Mouse (Mus musculus): ENCODE measurements around the gene Magi1. TPM values are rescaled to one million over a fixed set of nuclear protein-coding genes. Genes with fewer than 3 reads are reported as not detected.

Magi1 gene
- total and polyA plus RNA-seq, 3 experiments, result not detected

DNA sequence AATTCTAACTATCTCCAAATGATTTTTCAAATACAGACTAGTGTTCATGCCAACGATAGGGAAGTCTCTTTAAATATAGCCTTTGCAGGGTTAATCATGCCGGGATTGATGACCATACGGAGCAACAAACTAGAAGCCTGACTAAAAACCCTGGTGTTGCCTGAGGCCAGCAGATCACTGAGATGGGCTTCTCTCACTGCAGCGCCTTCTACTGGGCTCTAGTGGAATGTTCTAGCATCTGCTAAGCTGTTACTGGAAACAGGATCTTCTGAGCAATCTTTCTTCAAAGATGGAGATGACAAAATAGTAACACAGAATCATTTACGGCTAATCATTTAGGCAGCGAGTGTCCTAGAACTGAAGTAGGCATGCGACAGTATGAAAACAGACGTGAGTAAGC lies 554.0 kb downstream of the Magi1 start:
- Histone ChIP-seq H3K79me2 (ENCODE audit: control insufficient read depth, insufficient read depth, low read length, poor library complexity) (no peaks in the 10 kb centered on the region), H3K4me1 (ENCODE audit: control insufficient read depth in 1 of 2, insufficient read depth in 2 of 2, low read length in 2 of 2) (no peaks in the 10 kb centered on the region), H3K27ac (ENCODE audit: control insufficient read depth, low read depth, low read length) (no peak overlapping the region), H3K4me3 (ENCODE audit: control insufficient read depth in 1 of 2, insufficient read depth in 1 of 2, low read depth in 2 of 2, low read length in 2 of 2) (no peak overlapping the region), H3K27me3 (ENCODE audit: control insufficient read depth in 1 of 2, insufficient read depth in 2 of 2, low read length in 2 of 2) (no peaks in the 10 kb centered on the region), H3K36me3 (ENCODE audit: control insufficient read depth in 1 of 2, insufficient read depth in 2 of 2, low read length in 2 of 2) (no peaks in the 10 kb centered on the region), H3K9ac (ENCODE audit: control insufficient read depth, low read depth, low read length, poor library complexity, severe bottlenecking) (no peak overlapping the region), H3K9me3 (replicated peaks; ENCODE audit: insufficient read depth, low read length) (no peaks in the 10 kb centered on the region)
- no peak for TF ChIP-seq ZNF384 (IDR thresholded peaks at IDR 0.05; ENCODE audit: low read depth, low read length)
- DNase-seq (ENCODE audit: low read depth, low spot score), result no peak

DNA sequence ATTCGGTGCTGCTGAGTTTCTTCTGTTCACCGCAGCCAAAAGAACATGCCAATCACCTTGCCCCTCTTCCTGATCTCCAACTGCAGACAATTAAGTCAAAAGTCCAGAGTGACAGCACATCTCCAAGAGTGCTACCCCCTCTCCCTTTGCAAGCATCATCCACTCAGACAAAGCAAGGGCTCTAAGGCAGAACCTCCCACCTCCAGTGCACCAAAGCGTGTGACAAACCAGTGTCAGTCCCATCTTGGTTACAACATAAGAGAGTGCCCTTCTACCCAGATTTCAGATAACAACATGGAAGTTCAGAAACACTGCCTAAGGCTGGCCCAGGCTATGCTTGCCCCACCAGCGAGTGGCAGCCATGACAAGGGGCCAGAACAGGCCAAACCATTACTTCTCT lies 554.9 kb downstream of the Magi1 start:
- TF ChIP-seq NRF1 (IDR thresholded peaks at IDR 0.05; ENCODE audit: insufficient read depth, low read depth, low read length, poor library complexity, severe bottlenecking) (no peak), MYB (IDR thresholded peaks at IDR 0.05; ENCODE audit: low read depth, low read length) (no peak), HCFC1 (IDR thresholded peaks at IDR 0.05; ENCODE audit: low read depth, low read length) (no peak), RCOR1 (IDR thresholded peaks at IDR 0.05; ENCODE audit: low read depth, low read length) (no peak), RAD21 (IDR thresholded peaks at IDR 0.05; ENCODE audit: low read depth, low read length) (no peak), SIN3A (IDR thresholded peaks at IDR 0.05; ENCODE audit: low read length) (no peak), MAX (IDR thresholded peaks at IDR 0.05; ENCODE audit: low read length) (no peak), ZKSCAN1 (IDR thresholded peaks at IDR 0.05; ENCODE audit: low read depth, low read length) (no peak), USF1 (IDR thresholded peaks at IDR 0.05; ENCODE audit: low read depth, low read length) (no peak), KAT2A (conservative IDR thresholded peaks at IDR 0.05; ENCODE audit: low read depth, low read length) (no peak), POLR2AphosphoS5 (IDR thresholded peaks at IDR 0.05; ENCODE audit: borderline replicate concordance, low read depth, low read length) (no peak), ZC3H11A (IDR thresholded peaks at IDR 0.05; ENCODE audit: low read depth, low read length) (no peak), MAZ (IDR thresholded peaks at IDR 0.05; ENCODE audit: low read depth, low read length) (no peak), TCF12 (IDR thresholded peaks at IDR 0.05; ENCODE audit: low read depth, low read length) (no peak), TBP (IDR thresholded peaks at IDR 0.05; ENCODE audit: low read depth, low read length) (no peak), EP300 (IDR thresholded peaks at IDR 0.05; ENCODE audit: low read depth in 1 of 2, low read length in 2 of 2) (no peak), CTCF (IDR thresholded peaks at IDR 0.05 in 2 of 3, conservative IDR thresholded peaks at IDR 0.05 in 1 of 3; ENCODE audit: control insufficient read depth in 1 of 3, insufficient read depth in 1 of 3, low read depth in 2 of 3, low read length in 3 of 3, poor library complexity in 1 of 3, severe bottlenecking in 1 of 3) (no peak), POLR2A (IDR thresholded peaks at IDR 0.05; ENCODE audit: control insufficient read depth in 1 of 2, insufficient read depth in 1 of 2, low read depth in 1 of 2, low read length in 2 of 2, poor library complexity in 1 of 2) (no peak), MEF2A (IDR thresholded peaks at IDR 0.05; ENCODE audit: extremely low read depth, insufficient replicate concordance, low read depth, low read length, poor library complexity, severe bottlenecking) (no peak), POLR2AphosphoS2 (IDR thresholded peaks at IDR 0.05; ENCODE audit: low read length) (no peak)
- no peak for DNase-seq (ENCODE audit: low read depth, low spot score)
- H3K36me3 ChIP-seq (ENCODE audit: control insufficient read depth in 1 of 2, insufficient read depth in 2 of 2, low read length in 2 of 2), result no peaks in the 10 kb centered on the region
- no peaks in the 10 kb centered on the region for H3K9me3 ChIP-seq (replicated peaks; ENCODE audit: insufficient read depth, low read length)
- H3K4me1 ChIP-seq (ENCODE audit: control insufficient read depth in 1 of 2, insufficient read depth in 2 of 2, low read length in 2 of 2), result no peaks in the 10 kb centered on the region
- H3K79me2 ChIP-seq (ENCODE audit: control insufficient read depth, insufficient read depth, low read length, poor library complexity), result no peaks in the 10 kb centered on the region
- H3K27ac ChIP-seq (ENCODE audit: control insufficient read depth, low read depth, low read length), result no peak overlapping the region
- H3K27me3 ChIP-seq (ENCODE audit: control insufficient read depth in 1 of 2, insufficient read depth in 2 of 2, low read length in 2 of 2), result no peaks in the 10 kb centered on the region
- H3K9ac ChIP-seq (ENCODE audit: control insufficient read depth, low read depth, low read length, poor library complexity, severe bottlenecking), result no peak overlapping the region
- no peak overlapping the region for H3K4me3 ChIP-seq (ENCODE audit: control insufficient read depth in 1 of 2, insufficient read depth in 1 of 2, low read depth in 2 of 2, low read length in 2 of 2)

All from MEL (cell line).